In genomic region chr9:49051349-49051748, GRCm38 (mm10) we compare ENCODE assay signal across 9 mouse cellular contexts. TPM values are rescaled to one million over a fixed set of nuclear protein-coding genes. Genes with fewer than 3 reads are reported as not detected.
DNase-seq lines count a peak whose midpoint lies in the region; ATAC-seq and TF ChIP-seq lines count a peak whose summit lies in the region.
"Had no signal": no experiment of that assay in that cellular context is flagged by ENCODE, and none has a peak within 500 bp of the region (broad histone marks: within the 10 kb centered on the region; RNA-seq: fewer than 3 reads in every experiment).

No protein-coding gene starts in this region.

- H3K27me3 ChIP-seq in hindbrain, embryonic 11.5 days (ENCODE audit: control insufficient read depth, insufficient read depth, low read length): no peaks in the 10 kb centered on the region
- no peaks in the 10 kb centered on the region for H3K27me3 ChIP-seq in hindbrain, embryonic 16.5 days (replicated peaks; ENCODE audit: control insufficient read depth, insufficient read depth, low read length)
- H3K27me3 ChIP-seq in stomach, postnatal 0 days (ENCODE audit: control insufficient read depth, insufficient read depth, low read length): no peaks in the 10 kb centered on the region

- no peak overlapping the region for H3K4me3 ChIP-seq in hindbrain, embryonic 11.5 days (ENCODE audit: low read depth, low read length)
- H3K4me3 ChIP-seq in hindbrain, embryonic 16.5 days (ENCODE audit: low read length): no peak overlapping the region
- H3K4me3 ChIP-seq in stomach, postnatal 0 days (ENCODE audit: low read depth, low read length): no peak overlapping the region
- H3K4me3 ChIP-seq: erythroblast, embryonic 14.5 days had no signal

- no peak overlapping the region for H3K27ac ChIP-seq in hindbrain, embryonic 11.5 days (ENCODE audit: low read depth, low read length)
- H3K27ac ChIP-seq in hindbrain, embryonic 16.5 days (ENCODE audit: low read depth, low read length): no peak overlapping the region
- no peak overlapping the region for H3K27ac ChIP-seq in stomach, postnatal 0 days (replicated peaks)

- H3K9me3 ChIP-seq in hindbrain, embryonic 11.5 days (ENCODE audit: control insufficient read depth, low read length): no peaks in the 10 kb centered on the region
- H3K9me3 ChIP-seq in hindbrain, embryonic 16.5 days (ENCODE audit: control insufficient read depth, low read length): no peaks in the 10 kb centered on the region
- H3K9me3 ChIP-seq in stomach, postnatal 0 days (ENCODE audit: control insufficient read depth, low read length): no peaks in the 10 kb centered on the region

- no peaks in the 10 kb centered on the region for H3K36me3 ChIP-seq in hindbrain, embryonic 11.5 days (ENCODE audit: control insufficient read depth, insufficient read depth, low read length)
- H3K36me3 ChIP-seq in hindbrain, embryonic 16.5 days (ENCODE audit: control insufficient read depth, insufficient read depth, low read length): no peaks in the 10 kb centered on the region
- no peaks in the 10 kb centered on the region for H3K36me3 ChIP-seq in stomach, postnatal 0 days (ENCODE audit: control insufficient read depth, insufficient read depth, low read length)

- H3K4me2 ChIP-seq in hindbrain, embryonic 11.5 days (replicated peaks; ENCODE audit: low read depth, low read length): no peak overlapping the region
- H3K4me2 ChIP-seq in hindbrain, embryonic 16.5 days (ENCODE audit: low read length): no peak overlapping the region
- no peak overlapping the region for H3K4me2 ChIP-seq in stomach, postnatal 0 days (replicated peaks; ENCODE audit: low read depth)

- H3K4me1 ChIP-seq in hindbrain, embryonic 11.5 days (replicated peaks; ENCODE audit: control insufficient read depth, insufficient read depth, low read length): no peaks in the 10 kb centered on the region
- peaks cover 7% of the 10 kb centered on the region for H3K4me1 ChIP-seq in hindbrain, embryonic 16.5 days (ENCODE audit: control insufficient read depth, insufficient read depth, low read depth, low read length)
- no peaks in the 10 kb centered on the region; the same call in 1 of the 2 replicates for H3K4me1 ChIP-seq in stomach, postnatal 0 days (replicated peaks; ENCODE audit: control insufficient read depth, insufficient read depth)

- DNase-seq in hindbrain, embryonic 11.5 days (ENCODE audit: low spot score): peak; percentile 76
- DNase-seq in NIH3T3 (ENCODE audit: low read depth): peak; percentile 76
- DNase-seq in cerebellum, adult 9-10 months: peak; percentile 53
- peak; percentile 37 to 70 for DNase-seq in layer of hippocampus, postnatal 25 days (ENCODE audit: extremely low spot score in 1 of 2, low spot score in 1 of 2)
- peak; percentile 39 to 42 for DNase-seq in monocyte, adult 2 months (ENCODE audit: low read depth in 1 of 2, low spot score in 2 of 2)
- peak; percentile 68 for DNase-seq in stomach, postnatal 0 days (ENCODE audit: low spot score)

- no peak for ATAC-seq in hindbrain, embryonic 11.5 days (ENCODE audit: low FRiP score)
- no peak for ATAC-seq in hindbrain, embryonic 16.5 days
- peak; percentile 80 for ATAC-seq in granulocyte monocyte progenitor cell, adult 5-6 weeks (replicated peaks; ENCODE audit: poor library complexity, severe bottlenecking)
- ATAC-seq in stomach, postnatal 0 days (ENCODE audit: low FRiP score, low TSS enrichment): no peak

- peak; percentile 90 for TF ChIP-seq CTCF in stomach, postnatal 0 days (IDR thresholded peaks at IDR 0.05; ENCODE audit: low read depth)

- WGBS in hindbrain, embryonic 11.5 days: 18% methylated on average over 5 of the region's 5 CpGs
- 12% methylated on average over 5 of the region's 5 CpGs for WGBS in hindbrain, embryonic 16.5 days
- 14% methylated on average over 5 of the region's 5 CpGs for WGBS in stomach, postnatal 0 days

- no peak for TF ChIP-seq EP300 in stomach, postnatal 0 days (optimal IDR thresholded peaks at IDR 0.05)

- H3K9ac ChIP-seq in hindbrain, embryonic 11.5 days (ENCODE audit: low read depth, low read length): no peak overlapping the region
- no peak overlapping the region for H3K9ac ChIP-seq in hindbrain, embryonic 16.5 days (ENCODE audit: low read depth, low read length)
- H3K9ac ChIP-seq in stomach, postnatal 0 days (ENCODE audit: low read length): no peak overlapping the region

RNA-seq across cellular contexts. Expression of gene Zw10, which starts 4.1 kb away (rescaled TPM):
- 48.1 and 52.8 TPM in 2 replicates for polyA plus RNA-seq in hindbrain, embryonic 11.5 days (2014; fragmentation: Nextera tagmentation; extraction: Ambion mirVana)
- polyA plus RNA-seq in hindbrain, embryonic 16.5 days (2015; fragmentation: Nextera tagmentation; extraction: Ambion mirVana): 22.9 and 24.3 TPM in 2 replicates
- total RNA-seq in granulocyte monocyte progenitor cell, adult 5-6 weeks (2014; fragmentation: Nextera tagmentation): 20.3 and 37.4 TPM in 2 replicates
- total RNA-seq in granulocyte monocyte progenitor cell, adult 5-6 weeks (2017): 19.8 and 34.0 TPM in 2 replicates
- 10 to 100 TPM; 13.7 to 16.4 TPM for total RNA-seq in layer of hippocampus, postnatal 25 days (2021)
- 14.1 and 15.1 TPM in 2 replicates for polyA plus RNA-seq in stomach, postnatal 0 days (2015; fragmentation: Nextera tagmentation; extraction: Ambion mirVana)

RNA-seq across cellular contexts. Expression of gene Tmprss5, which starts 29.7 kb away (rescaled TPM):
- polyA plus RNA-seq in hindbrain, embryonic 11.5 days (2014; fragmentation: Nextera tagmentation; extraction: Ambion mirVana): 1.1 and 1.2 TPM in 2 replicates
- 1.4 and 1.5 TPM in 2 replicates for polyA plus RNA-seq in hindbrain, embryonic 16.5 days (2015; fragmentation: Nextera tagmentation; extraction: Ambion mirVana)
- total RNA-seq in granulocyte monocyte progenitor cell, adult 5-6 weeks (2014; fragmentation: Nextera tagmentation): not detected in 2 replicates
- not detected in 2 replicates for total RNA-seq in granulocyte monocyte progenitor cell, adult 5-6 weeks (2017)
- 1 to 10 TPM in 1 of 2 experiments, under 1 TPM in 1; 0.98 to 1.5 TPM for total RNA-seq in layer of hippocampus, postnatal 25 days (2021)
- polyA plus RNA-seq in stomach, postnatal 0 days (2015; fragmentation: Nextera tagmentation; extraction: Ambion mirVana): 3.5 and 4.3 TPM in 2 replicates
- polyA plus RNA-seq: erythroblast, embryonic 14.5 days had no signal
